Mouse (Mus musculus) bone marrow, adult 2 months (tissue): ENCODE data around the gene Csf2rb2. TPM values are rescaled to one million over a fixed set of nuclear protein-coding genes. Genes with fewer than 3 reads are reported as not detected.
"Not testable (repeated sequence)": the region's sequence is repeated elsewhere in the genome, so short reads cannot be mapped to it uniquely, and the experiment has no call there.

Source experiments
- H3K27ac ChIP-seq: fragments of 200-500 bp; 2 replicates; pipeline ENCODE4 v1.5.1; 2012; ENCODE audit warnings: low read depth, mild to moderate bottlenecking, control low read depth, inconsistent platforms, low read length; ENCODE audit not compliant: control insufficient read depth, poor library complexity, insufficient read depth
- H3K4me1 ChIP-seq: fragments of 200-500 bp; 2 replicates; pipeline ENCODE4 v1.6.1; 2011; ENCODE audit warnings: low read length; ENCODE audit not compliant: control insufficient read depth, insufficient read depth
- H3K4me3 ChIP-seq: fragments of 200-500 bp; replicated peaks from 2 replicates; pipeline ENCODE3; 2011; ENCODE audit warnings: mild to moderate bottlenecking, low read depth, low read length, control low read depth; ENCODE audit not compliant: control insufficient read depth
- CTCF ChIP-seq: fragments of 200-500 bp; IDR thresholded peaks from 2 replicates; pipeline ENCODE4 v1.5.1; 2011; ENCODE audit warnings: low read length, control low read depth; ENCODE audit not compliant: control insufficient read depth, insufficient read depth
- POLR2A ChIP-seq: fragments of 200-500 bp; IDR thresholded peaks from 2 replicates; pipeline ENCODE4 v1.6.1; 2011; ENCODE audit warnings: low read depth, mild to moderate bottlenecking, control low read depth, low read length, borderline replicate concordance; ENCODE audit not compliant: control insufficient read depth
- WGBS: fragments of 180-500 bp; shearing (Covaris S2); methylation state at CpG from one replicate; pipeline ENCODE4 v1.1.7; 2018; 5-methylcytosine and 5-hydroxymethylcytosine counted together
- polyA plus RNA-seq: library from polyadenylated mRNA; stranded (reverse); fragments of >200 nt; gene quantifications from 2 replicates; pipeline ENCODE4 v1.2.4, GENCODE M21; 2011; ENCODE audit warnings: low replicate concordance; ENCODE audit not compliant: missing spikeins, insufficient read depth, insufficient read length

Csf2rb2 gene
- polyA plus RNA-seq, 1 experiment: 5.3 TPM

DNA sequence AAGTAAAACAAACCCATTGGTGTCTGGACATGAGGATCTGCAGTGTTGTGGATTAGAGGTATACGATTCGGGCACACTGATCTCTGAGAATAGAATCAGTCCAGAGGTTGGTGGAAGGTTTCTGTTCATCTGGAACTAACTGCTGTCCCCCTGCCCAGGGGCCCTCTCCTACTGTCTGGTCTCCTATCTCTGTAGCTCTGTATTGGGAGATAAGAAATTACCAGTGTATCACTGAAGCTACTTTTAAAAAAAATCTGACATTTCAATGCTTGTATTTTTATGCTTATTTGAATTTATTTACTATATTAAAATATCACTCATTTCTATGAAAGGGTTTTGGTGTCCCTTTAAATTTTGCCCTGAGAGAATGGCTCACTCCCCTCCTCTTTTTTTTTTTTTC lies 18.8 kb upstream of the Csf2rb2 start:
- no peak overlapping the region for H3K4me3 ChIP-seq
- 81% methylated on average over 2 of the region's 2 CpGs for WGBS
- peaks cover 9% of the 10 kb centered on the region; the same call in 1 of the 2 replicates for H3K4me1 ChIP-seq
- TF ChIP-seq POLR2A (no peak), CTCF (no peak)
- H3K27ac ChIP-seq: no peak overlapping the region

- WGBS: 32% methylated on average over 1 of the region's 1 CpGs
- TF ChIP-seq CTCF (no peak), POLR2A (no peak)
- Histone ChIP-seq H3K27ac (no peak overlapping the region), H3K4me3 (no peak overlapping the region), H3K4me1 (peaks cover 7% of the 10 kb centered on the region; the same call in 1 of the 2 replicates)
Measured at GRCm38 (mm10) chr15:78323366-78323765, 17.8 kb upstream of the Csf2rb2 start.

GRCm38 (mm10) chr15:78320825-78321496 lies 15.4 kb upstream of the Csf2rb2 start:
- WGBS: 8% methylated on average over 5 of the region's 5 CpGs
- H3K4me3 ChIP-seq: no peak overlapping the region
- peak overlapping the region; percentile 3; the same call in 1 of the 2 replicates for H3K27ac ChIP-seq
- TF ChIP-seq POLR2A: no peak
- peak; percentile 86 for TF ChIP-seq CTCF
- H3K4me1 ChIP-seq: peaks cover 7% of the 10 kb centered on the region; the same call in 1 of the 2 replicates

DNA sequence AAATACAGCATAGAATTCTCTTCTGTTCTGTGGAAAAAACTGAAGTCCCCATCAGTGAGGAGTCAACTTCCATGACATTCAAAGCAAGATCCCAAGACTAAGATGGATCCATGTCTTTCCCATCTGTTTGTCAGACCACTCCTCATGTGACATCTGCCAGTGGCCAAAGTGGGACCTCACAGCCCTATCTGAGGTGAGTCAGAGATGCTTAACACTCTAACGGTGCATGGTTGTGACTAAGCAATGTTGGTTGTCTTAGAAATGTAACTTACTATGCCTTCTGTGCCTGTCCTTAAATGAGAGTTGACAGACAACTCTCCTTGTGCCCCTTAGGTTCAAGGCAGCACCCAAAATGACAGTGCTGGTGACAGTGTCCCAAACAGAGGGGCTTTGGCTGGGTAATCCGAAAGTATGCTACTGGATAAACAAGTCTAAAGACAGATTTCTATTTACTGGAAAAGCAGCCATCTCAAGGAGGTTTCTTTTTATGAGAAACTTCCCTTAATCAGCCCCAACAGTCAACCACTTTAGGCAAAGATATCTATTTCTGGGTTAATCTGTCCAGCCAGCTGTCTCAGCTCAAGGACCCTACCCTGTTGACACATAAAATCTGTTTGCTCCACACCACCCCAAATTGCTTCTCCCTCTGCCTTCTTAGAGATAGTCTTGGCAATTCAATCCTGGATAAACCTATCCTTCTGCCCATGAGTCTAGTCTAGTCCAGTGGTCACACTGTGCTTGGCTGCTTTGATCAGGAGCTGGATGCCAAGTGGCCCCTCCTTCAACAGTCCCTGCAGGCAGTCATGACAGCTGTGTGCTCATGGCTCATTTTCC lies 13.0 kb upstream of the Csf2rb2 start:
- H3K4me3 ChIP-seq, H3K27ac ChIP-seq, H3K4me1 ChIP-seq: not testable (repeated sequence)
- WGBS: 33% methylated on average over 2 of the region's 2 CpGs

DNA sequence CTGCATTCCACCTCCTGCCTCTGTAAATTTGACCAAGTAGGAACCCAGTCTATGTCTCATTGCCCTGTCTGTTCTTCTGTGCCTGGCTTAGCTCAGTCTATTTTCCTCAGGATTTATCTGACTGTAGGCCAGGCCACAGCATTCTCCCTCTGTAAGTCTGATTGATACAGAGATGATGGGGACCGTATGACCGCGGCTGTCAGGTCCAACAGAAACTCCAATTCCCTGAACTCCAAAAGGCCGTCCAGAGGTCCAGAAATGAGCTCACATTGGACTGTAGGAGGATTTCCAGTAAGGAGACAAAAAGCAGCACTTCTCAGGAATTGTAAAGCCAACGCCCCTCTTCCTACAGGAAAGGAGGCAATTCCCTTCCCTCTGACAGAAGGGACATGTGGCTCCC lies 8.1 kb upstream of the Csf2rb2 start:
- H3K4me1 ChIP-seq, H3K27ac ChIP-seq, H3K4me3 ChIP-seq: not testable (repeated sequence)
- 85% methylated on average over 5 of the region's 5 CpGs for WGBS

GRCm38 (mm10) chr15:78312421-78313233 lies 7.1 kb upstream of the Csf2rb2 start:
- WGBS: 37% methylated on average over 4 of the region's 4 CpGs
- H3K27ac ChIP-seq, H3K4me1 ChIP-seq: not testable (repeated sequence)

GRCm38 (mm10) chr15:78310971-78311370 lies 5.5 kb upstream of the Csf2rb2 start:
- no peak for TF ChIP-seq POLR2A
- 69% methylated on average over 4 of the region's 4 CpGs for WGBS
- no peak overlapping the region for H3K27ac ChIP-seq
- peaks cover under 1% of the 10 kb centered on the region; the same call in 1 of the 2 replicates for H3K4me1 ChIP-seq
- H3K4me3 ChIP-seq: no peak overlapping the region

More at GRCm38 (mm10) chr15:78312421-78313233, 7.1 kb upstream of the Csf2rb2 start:
- H3K4me3 ChIP-seq: not testable (repeated sequence)

GRCm38 (mm10) chr15:78309865-78310264 lies 4.3 kb upstream of the Csf2rb2 start:
- Histone ChIP-seq H3K4me3 (no peak overlapping the region), H3K4me1 (peaks cover 3% of the 10 kb centered on the region; the same call in 1 of the 2 replicates), H3K27ac (no peak overlapping the region)
- WGBS: 33% methylated on average over 5 of the region's 5 CpGs
- TF ChIP-seq POLR2A: no peak
- no peak for TF ChIP-seq CTCF
